Mouse (Mus musculus) kidney, postnatal 0 days (tissue): ENCODE results near the gene Rgs3. TPM values are rescaled to one million over a fixed set of nuclear protein-coding genes. Genes with fewer than 3 reads are reported as not detected.
A peak's percentile ranks its signal among the peaks of the same experiment; 100 is the strongest.

Experiments used
- ATAC-seq: fragments of 200-750 bp; cut with Nextera tagmentation; replicated peaks from 2 replicates; pipeline ENCODE4 v1.8.0; 2017; ENCODE audit warnings: low read depth, moderate number of reproducible peaks, moderate TSS enrichment, moderate library complexity; ENCODE audit not compliant: low FRiP score
- DNase-seq: peaks from one replicate; pipeline ENCODE4 v3.0.0-alpha.2; 2016; ENCODE audit warnings: low spot score
- H3K27ac ChIP-seq: fragments of 300-500 bp; sonication (generic); 2 replicates; pipeline ENCODE4 v1.5.1; 2014; ENCODE audit warnings: mild to moderate bottlenecking
- H3K27me3 ChIP-seq: fragments of 300-500 bp; sonication (generic); 2 replicates; pipeline ENCODE4 v1.6.1; 2014; ENCODE audit warnings: low read length, mixed read lengths; ENCODE audit not compliant: insufficient read depth
- H3K36me3 ChIP-seq: fragments of 300-500 bp; sonication (generic); 2 replicates; pipeline ENCODE4 v1.6.1; 2014; ENCODE audit warnings: low read length, mixed read lengths; ENCODE audit not compliant: insufficient read depth
- H3K4me1 ChIP-seq: fragments of 300-500 bp; sonication (generic); replicated peaks from 2 replicates; pipeline ENCODE4 v1.6.1; 2014; ENCODE audit warnings: antibody characterized with exemption, low read length, mixed read lengths; ENCODE audit not compliant: insufficient read depth
- H3K4me2 ChIP-seq: fragments of 300-500 bp; sonication (generic); 2 replicates; pipeline ENCODE4 v1.6.1; 2014; ENCODE audit warnings: mild to moderate bottlenecking, low read length, moderate library complexity, mixed read lengths
- H3K4me3 ChIP-seq: fragments of 300-500 bp; sonication (generic); replicated peaks from 2 replicates; pipeline ENCODE4 v1.5.1; 2014; ENCODE audit warnings: low read depth, low read length
- H3K9ac ChIP-seq: fragments of 300-500 bp; sonication (generic); 2 replicates; pipeline ENCODE4 v1.6.1; 2014; ENCODE audit warnings: low read depth, low read length
- H3K9me3 ChIP-seq: fragments of 300-500 bp; sonication (generic); replicated peaks from 2 replicates; pipeline ENCODE4 v1.6.1; 2016; ENCODE audit warnings: low read length, inconsistent platforms, mixed read lengths
- CTCF ChIP-seq: IDR thresholded peaks from 2 replicates; pipeline ENCODE4 v1.5.1; 2016; ENCODE audit warnings: antibody characterized with exemption, low read depth, mild to moderate bottlenecking, moderate library complexity
- WGBS: fragments of 180-500 bp; shearing (Covaris S2); extraction: QIAGEN DNeasy Blood & Tissue Kit; methylation state at CpG from one replicate; pipeline ENCODE4 v1.1.7; 2014; 5-methylcytosine and 5-hydroxymethylcytosine counted together
- polyA plus RNA-seq: library from polyadenylated mRNA; unstranded; fragments of >200 nt; fragmentation: Nextera tagmentation; extraction: Ambion mirVana; gene quantifications from 2 replicates; pipeline ENCODE4 v1.2.1, GENCODE M21; 2015

Rgs3 gene
- polyA plus RNA-seq, 1 experiment from 2014 or later = 41.4 TPM

DNA sequence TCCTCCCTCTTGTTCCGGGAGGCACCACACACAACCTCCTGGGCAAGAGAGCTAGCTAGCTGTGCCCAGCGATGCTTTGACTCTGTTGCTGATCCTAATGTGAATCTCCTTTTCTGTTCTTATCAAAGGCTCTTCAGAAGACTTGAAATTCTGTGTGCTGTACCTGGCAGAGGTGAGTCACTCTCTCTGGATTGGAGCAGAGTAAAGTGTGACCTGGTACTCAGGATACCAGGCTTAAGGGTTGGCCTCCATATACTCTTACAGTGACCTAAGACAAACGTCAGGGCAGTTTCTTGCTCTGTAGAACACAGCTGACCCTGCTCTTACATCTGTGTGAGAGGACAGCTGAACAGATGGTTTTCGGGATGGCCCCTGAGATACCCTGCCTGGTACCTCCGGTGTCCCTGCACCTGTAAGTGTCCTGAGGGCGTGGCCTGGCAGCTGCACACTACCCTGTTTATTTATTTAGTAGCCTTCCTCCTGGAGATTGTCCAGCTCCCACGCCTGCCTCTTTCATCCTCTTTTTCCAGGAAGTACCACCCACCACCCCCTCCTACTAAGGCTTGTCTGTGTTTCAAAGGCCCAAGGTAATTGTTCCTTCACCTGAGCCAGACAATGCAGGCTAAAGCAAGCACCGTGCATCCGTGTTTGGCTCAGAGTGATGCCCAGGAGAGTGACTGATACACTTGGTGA lies 87.1 kb downstream of the Rgs3 start:
- Histone ChIP-seq H3K4me2 (no peak overlapping the region), H3K9me3 (no peaks in the 10 kb centered on the region), H3K36me3 (no peaks in the 10 kb centered on the region), H3K4me3 (no peak overlapping the region), H3K27me3 (no peaks in the 10 kb centered on the region), H3K27ac (no peak overlapping the region), H3K4me1 (peaks cover 3% of the 10 kb centered on the region), H3K9ac (no peak overlapping the region)
- 39% methylated on average over 9 of the region's 9 CpGs for WGBS
- ATAC-seq = 0 out of 2 replicates have a peak, but pooled peaks have one; percentile 31
- no peak for TF ChIP-seq CTCF
- DNase-seq = no peak

DNA sequence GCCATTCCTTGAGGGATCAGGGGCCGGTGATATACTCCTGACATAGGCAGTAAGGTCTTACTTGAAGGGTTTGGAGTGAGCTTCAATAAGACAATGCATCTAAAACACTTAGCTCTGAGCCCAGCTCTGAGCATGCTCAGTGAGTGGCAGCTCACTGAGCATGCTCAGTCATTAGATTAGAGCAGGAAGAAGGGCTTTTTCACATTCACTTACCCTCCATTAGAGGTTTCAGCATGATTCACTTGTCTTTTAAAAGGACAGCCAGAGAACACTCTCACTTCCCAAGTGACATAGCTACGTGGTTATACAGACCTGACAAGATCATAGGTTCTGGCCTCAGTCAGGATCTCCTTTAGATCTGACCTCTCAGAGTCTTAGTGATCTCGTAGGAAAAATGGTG lies 89.2 kb downstream of the Rgs3 start:
- Histone ChIP-seq H3K4me2 (no peak overlapping the region), H3K4me1 (peaks cover 3% of the 10 kb centered on the region; the same call in 1 of the 2 replicates), H3K36me3 (no peaks in the 10 kb centered on the region), H3K4me3 (no peak overlapping the region), H3K27ac (no peak overlapping the region), H3K27me3 (no peaks in the 10 kb centered on the region), H3K9ac (no peak overlapping the region), H3K9me3 (no peaks in the 10 kb centered on the region)
- 96% methylated on average over 3 of the region's 3 CpGs for WGBS
- no peak for DNase-seq
- ATAC-seq = no peak
- TF ChIP-seq CTCF = no peak

DNA sequence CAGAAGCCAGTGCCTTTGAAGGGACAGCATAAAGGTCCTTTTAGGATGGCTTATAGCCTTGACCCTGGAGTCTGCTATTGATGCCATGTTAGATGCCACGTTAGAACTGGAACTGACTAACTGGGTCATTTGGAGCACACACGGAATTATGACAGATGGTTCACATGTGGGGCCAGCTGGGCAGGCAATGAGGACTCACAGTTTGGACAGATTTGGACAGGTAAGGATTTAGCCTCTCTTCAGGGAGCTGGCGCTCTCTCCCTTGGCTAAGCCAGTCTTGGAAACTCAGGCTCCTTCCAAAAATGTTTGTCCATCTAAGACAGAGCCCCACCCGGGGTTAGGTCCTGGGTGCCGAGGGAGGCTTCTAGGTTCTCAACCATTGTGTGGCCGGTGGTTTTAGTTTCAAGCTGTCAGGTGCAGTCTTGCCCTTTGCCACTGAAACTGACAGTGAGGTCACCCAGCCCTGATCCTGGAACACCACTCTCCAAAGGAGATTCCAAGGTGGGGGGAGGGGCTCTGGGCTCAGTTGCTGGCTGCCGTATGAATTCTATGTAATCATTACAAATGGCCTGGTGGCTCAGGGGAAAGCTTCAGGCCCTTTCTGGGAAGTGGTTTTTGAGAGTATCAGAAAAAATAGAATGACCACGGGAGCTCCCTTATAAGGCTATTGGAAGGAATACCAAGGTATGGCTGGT lies 90.0 kb downstream of the Rgs3 start:
- no peak for DNase-seq
- TF ChIP-seq CTCF = no peak

DNA sequence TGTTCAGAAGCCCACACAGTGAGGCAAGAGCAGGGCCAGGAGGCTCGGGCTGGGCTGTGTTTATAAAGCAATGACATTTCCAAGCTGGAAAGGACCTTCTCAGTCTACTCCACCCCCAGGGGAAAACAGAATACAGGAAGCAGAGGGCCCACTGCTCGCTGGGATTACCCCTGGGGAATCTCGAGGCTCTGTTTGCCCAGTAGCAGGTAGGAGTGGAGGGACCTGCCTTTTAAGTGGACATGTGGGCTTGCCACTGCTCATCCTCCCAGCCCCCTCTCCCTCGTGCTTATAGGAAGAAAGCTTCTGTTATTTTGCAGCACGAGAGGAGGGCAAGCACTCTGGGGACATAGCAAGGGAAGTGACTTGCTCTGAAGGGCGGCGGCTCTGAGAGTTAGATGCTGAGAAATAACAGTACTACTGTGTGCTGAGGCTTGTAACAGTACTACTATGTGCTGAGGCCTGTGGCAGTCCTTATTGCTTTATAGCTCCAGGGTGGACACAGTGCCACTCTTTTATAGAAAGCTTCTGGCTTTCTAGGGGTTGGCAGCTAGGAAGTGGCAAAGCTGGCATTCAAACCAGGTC lies 91.6 kb downstream of the Rgs3 start:
- ATAC-seq (no peak), DNase-seq (peak; percentile 37)
- Histone ChIP-seq H3K4me3 (no peak overlapping the region), H3K9me3 (no peaks in the 10 kb centered on the region), H3K4me2 (no peak overlapping the region), H3K4me1 (no peaks in the 10 kb centered on the region; the same call in 1 of the 2 replicates), H3K27ac (no peak overlapping the region), H3K27me3 (no peaks in the 10 kb centered on the region), H3K36me3 (no peaks in the 10 kb centered on the region), H3K9ac (no peak overlapping the region)
- TF ChIP-seq CTCF = no peak
- WGBS = 47% methylated on average over 7 of the region's 7 CpGs

More for the DNA sequence above, 90.0 kb downstream of the Rgs3 start:
- H3K27ac ChIP-seq = no peak overlapping the region
- no peak overlapping the region for H3K4me2 ChIP-seq
- H3K4me1 ChIP-seq = no peaks in the 10 kb centered on the region; the same call in 1 of the 2 replicates
- no peak overlapping the region for H3K9ac ChIP-seq
- no peaks in the 10 kb centered on the region for H3K27me3 ChIP-seq
- H3K4me3 ChIP-seq = no peak overlapping the region
- no peaks in the 10 kb centered on the region for H3K36me3 ChIP-seq
- no peak for ATAC-seq
- WGBS = 66% methylated on average over 8 of the region's 8 CpGs
- no peaks in the 10 kb centered on the region for H3K9me3 ChIP-seq

DNA sequence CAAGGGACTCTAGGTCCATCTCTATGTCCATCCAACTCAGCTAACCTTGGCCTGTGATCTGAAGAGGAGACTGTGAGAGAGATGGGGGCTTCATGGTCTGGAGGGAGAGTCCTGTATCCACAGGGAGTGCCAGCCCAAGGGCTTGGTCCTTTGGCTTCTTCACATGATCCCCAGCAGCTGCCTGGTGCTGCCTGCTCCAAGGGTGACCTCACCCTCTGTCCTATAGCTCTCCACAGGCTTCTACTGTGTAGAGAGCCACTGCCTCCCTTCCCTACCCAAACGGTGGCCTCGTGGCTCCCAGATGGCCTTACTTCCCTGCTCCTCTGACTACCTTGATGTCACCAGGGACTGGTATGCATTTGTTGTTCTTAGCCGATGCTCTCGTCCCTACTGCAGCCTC lies 92.6 kb downstream of the Rgs3 start:
- Histone ChIP-seq H3K9ac (no peak overlapping the region), H3K27ac (no peak overlapping the region), H3K36me3 (no peaks in the 10 kb centered on the region), H3K4me1 (no peaks in the 10 kb centered on the region; the same call in 1 of the 2 replicates), H3K4me2 (no peak overlapping the region), H3K27me3 (no peaks in the 10 kb centered on the region), H3K4me3 (no peak overlapping the region), H3K9me3 (no peaks in the 10 kb centered on the region)
- ATAC-seq (no peak), DNase-seq (no peak)
- 53% methylated on average over 4 of the region's 4 CpGs for WGBS
- no peak for TF ChIP-seq CTCF

DNA sequence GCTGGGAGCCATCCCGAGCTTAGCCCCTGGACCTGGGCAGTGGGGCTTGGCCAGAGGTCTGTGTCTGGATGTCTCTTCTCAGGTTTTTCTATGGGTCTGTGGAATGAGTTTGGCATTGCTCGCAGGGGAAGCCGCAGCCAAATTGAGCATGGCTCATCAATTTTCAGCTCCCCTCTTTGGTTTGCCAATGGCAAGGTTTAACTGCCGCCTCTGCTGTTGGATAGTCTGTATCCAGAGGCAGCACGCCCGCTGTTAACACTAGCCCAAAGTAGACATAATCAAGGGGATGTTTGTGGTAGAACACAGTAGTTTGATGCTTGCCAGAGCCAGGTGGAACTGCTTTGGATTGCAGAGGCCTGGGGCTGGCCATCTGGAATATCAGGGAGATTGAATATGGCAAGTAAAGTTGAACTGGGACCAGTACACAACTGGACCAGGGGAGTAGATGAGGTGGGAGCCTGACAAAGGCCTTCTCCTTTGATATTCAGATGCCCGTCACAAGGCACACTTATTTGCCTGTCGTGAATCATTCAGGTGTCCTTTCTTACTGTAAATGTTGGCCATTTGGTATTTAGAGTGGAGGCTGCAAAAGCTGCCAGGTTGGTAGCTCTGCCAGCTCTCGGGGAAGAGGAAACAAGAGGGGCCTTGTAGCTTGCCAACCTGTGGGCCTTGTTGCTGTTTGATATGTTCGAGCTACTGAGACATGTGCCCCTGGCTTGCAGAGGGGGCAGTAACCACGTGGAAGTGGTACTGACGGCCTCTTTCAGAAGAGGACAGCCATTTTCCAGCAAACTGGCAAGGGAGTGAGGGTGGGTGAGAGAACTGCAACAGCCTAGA lies 93.5 kb downstream of the Rgs3 start:
- no peak for TF ChIP-seq CTCF
- ATAC-seq = no peak
- H3K4me3 ChIP-seq = no peak overlapping the region
- H3K27ac ChIP-seq = no peak overlapping the region
- no peak overlapping the region for H3K4me2 ChIP-seq
- 76% methylated on average over 12 of the region's 12 CpGs for WGBS
- no peaks in the 10 kb centered on the region; the same call in 1 of the 2 replicates for H3K4me1 ChIP-seq
- H3K9ac ChIP-seq = no peak overlapping the region
- no peaks in the 10 kb centered on the region for H3K36me3 ChIP-seq
- no peaks in the 10 kb centered on the region for H3K9me3 ChIP-seq
- H3K27me3 ChIP-seq = no peaks in the 10 kb centered on the region
- no peak for DNase-seq
